Mouse (Mus musculus) liver, embryonic 12.5 days (tissue): ENCODE measurements around the gene Josd2. TPM values are rescaled to one million over a fixed set of nuclear protein-coding genes. Genes with fewer than 3 reads are reported as not detected.

Experiments
- microRNA-seq: library from miRNA; unstranded; fragments of <30 nt; microRNA quantifications from one replicate; pipeline ENCODE4, GENCODE M21; 2017
- polyA plus RNA-seq: library from polyadenylated mRNA; unstranded; fragments of >200 nt; fragmentation: Nextera tagmentation; extraction: Ambion mirVana; gene quantifications from 2 replicates; pipeline ENCODE4 v1.2.1, GENCODE M21; 2016

Josd2 gene
- polyA plus RNA-seq, 1 experiment from 2014 or later = 189 TPM

Small RNAs within 50 kb of the gene (microRNA-seq; reads per million reads assigned to microRNA genes)
- gene Mir7052 = 2.5 reads per million

Other genes with a start within 250 kb of the Josd2 start
- not detected in 2 replicates for gene Klk1, start 242.6 kb upstream of the Josd2 start, polyA plus RNA-seq
- 0.08 TPM in 1 of 2 replicates, not detected in the other for gene Gm36864, start 231.8 kb upstream of the Josd2 start, polyA plus RNA-seq
- 1.8 and 1.9 TPM in 2 replicates for gene 1700028J19Rik, start 221.3 kb upstream of the Josd2 start, polyA plus RNA-seq
- 64.3 and 66.7 TPM in 2 replicates for gene 2410002F23Rik, start 221.3 kb upstream of the Josd2 start, polyA plus RNA-seq
- gene Acp4, start 210.6 kb upstream of the Josd2 start, polyA plus RNA-seq = not detected in 2 replicates
- not detected in 2 replicates for gene Gm15517, start 206.5 kb upstream of the Josd2 start, polyA plus RNA-seq
- gene Clec11a, start 161.1 kb upstream of the Josd2 start, polyA plus RNA-seq = 0.50 and 0.55 TPM in 2 replicates
- 0.10 and 0.18 TPM in 2 replicates for gene Shank1, start 157.7 kb upstream of the Josd2 start, polyA plus RNA-seq
- 0.05 and 0.11 TPM in 2 replicates for gene Syt3, start 83.9 kb upstream of the Josd2 start, polyA plus RNA-seq
- gene 1700008O03Rik, start 82.2 kb upstream of the Josd2 start, polyA plus RNA-seq = 0.38 TPM in 1 of 2 replicates, not detected in the other
- 0.07 TPM in 1 of 2 replicates, not detected in the other for gene Lrrc4b, start 39.0 kb upstream of the Josd2 start, polyA plus RNA-seq
- 5.5 and 6.4 TPM in 2 replicates for gene Aspdh, start 2.6 kb upstream of the Josd2 start, polyA plus RNA-seq
- 70.6 and 74.8 TPM in 2 replicates for gene Emc10, start 28.5 kb downstream of the Josd2 start, polyA plus RNA-seq
- gene Fam71e1, start 28.6 kb downstream of the Josd2 start, polyA plus RNA-seq = 2.8 and 3.3 TPM in 2 replicates
- not detected in 2 replicates for gene Mybpc2, start 56.7 kb downstream of the Josd2 start, polyA plus RNA-seq
- 0.08 TPM in 1 of 2 replicates, not detected in the other for gene Spib, start 64.1 kb downstream of the Josd2 start, polyA plus RNA-seq
- 94.2 and 94.3 TPM in 2 replicates for gene Pold1, start 80.9 kb downstream of the Josd2 start, polyA plus RNA-seq
- gene Nr1h2, start 86.0 kb downstream of the Josd2 start, polyA plus RNA-seq = 51.9 and 54.1 TPM in 2 replicates
- gene Napsa, start 104.4 kb downstream of the Josd2 start, polyA plus RNA-seq = 2.5 and 3.1 TPM in 2 replicates
- gene Kcnc3, start 122.7 kb downstream of the Josd2 start, polyA plus RNA-seq = 0.13 and 0.24 TPM in 2 replicates
- gene Myh14, start 202.9 kb downstream of the Josd2 start, polyA plus RNA-seq = 0.13 and 0.35 TPM in 2 replicates
- gene Izumo2, start 240.8 kb downstream of the Josd2 start, polyA plus RNA-seq = not detected in 2 replicates